Mouse (Mus musculus) kidney, postnatal 0 days (tissue): Measurements from ENCODE around the gene Limch1. TPM values are rescaled to one million over a fixed set of nuclear protein-coding genes. Genes with fewer than 3 reads are reported as not detected.

Experiments
- ATAC-seq: fragments of 200-750 bp; cut with Nextera tagmentation; replicated peaks from 2 replicates; pipeline ENCODE4 v1.8.0; 2017; ENCODE audit warnings: low read depth, moderate number of reproducible peaks, moderate TSS enrichment, moderate library complexity; ENCODE audit not compliant: low FRiP score
- DNase-seq: peaks from one replicate; pipeline ENCODE4 v3.0.0-alpha.2; 2016; ENCODE audit warnings: low spot score
- H3K27ac ChIP-seq: fragments of 300-500 bp; sonication (generic); 2 replicates; pipeline ENCODE4 v1.5.1; 2014; ENCODE audit warnings: mild to moderate bottlenecking
- H3K27me3 ChIP-seq: fragments of 300-500 bp; sonication (generic); 2 replicates; pipeline ENCODE4 v1.6.1; 2014; ENCODE audit warnings: low read length, mixed read lengths; ENCODE audit not compliant: insufficient read depth
- H3K36me3 ChIP-seq: fragments of 300-500 bp; sonication (generic); 2 replicates; pipeline ENCODE4 v1.6.1; 2014; ENCODE audit warnings: low read length, mixed read lengths; ENCODE audit not compliant: insufficient read depth
- H3K4me1 ChIP-seq: fragments of 300-500 bp; sonication (generic); replicated peaks from 2 replicates; pipeline ENCODE4 v1.6.1; 2014; ENCODE audit warnings: antibody characterized with exemption, low read length, mixed read lengths; ENCODE audit not compliant: insufficient read depth
- H3K4me2 ChIP-seq: fragments of 300-500 bp; sonication (generic); 2 replicates; pipeline ENCODE4 v1.6.1; 2014; ENCODE audit warnings: mild to moderate bottlenecking, low read length, moderate library complexity, mixed read lengths
- H3K4me3 ChIP-seq: fragments of 300-500 bp; sonication (generic); replicated peaks from 2 replicates; pipeline ENCODE4 v1.5.1; 2014; ENCODE audit warnings: low read depth, low read length
- H3K9ac ChIP-seq: fragments of 300-500 bp; sonication (generic); 2 replicates; pipeline ENCODE4 v1.6.1; 2014; ENCODE audit warnings: low read depth, low read length
- H3K9me3 ChIP-seq: fragments of 300-500 bp; sonication (generic); replicated peaks from 2 replicates; pipeline ENCODE4 v1.6.1; 2016; ENCODE audit warnings: low read length, inconsistent platforms, mixed read lengths
- CTCF ChIP-seq: IDR thresholded peaks from 2 replicates; pipeline ENCODE4 v1.5.1; 2016; ENCODE audit warnings: antibody characterized with exemption, low read depth, mild to moderate bottlenecking, moderate library complexity
- WGBS: fragments of 180-500 bp; shearing (Covaris S2); extraction: QIAGEN DNeasy Blood & Tissue Kit; methylation state at CpG from one replicate; pipeline ENCODE4 v1.1.7; 2014; 5-methylcytosine and 5-hydroxymethylcytosine counted together
- polyA plus RNA-seq: library from polyadenylated mRNA; unstranded; fragments of >200 nt; fragmentation: Nextera tagmentation; extraction: Ambion mirVana; gene quantifications from 2 replicates; pipeline ENCODE4 v1.2.1, GENCODE M21; 2015

The Limch1 gene
- polyA plus RNA-seq, 1 experiment from 2014 or later: 34.1 TPM

GRCm38 (mm10) chr5:66710445-66711019, 35.1 kb upstream of the Limch1 start:
- Histone ChIP-seq H3K27ac (no peak overlapping the region), H3K4me3 (no peak overlapping the region), H3K36me3 (no peaks in the 10 kb centered on the region), H3K4me2 (no peak overlapping the region), H3K9me3 (no peaks in the 10 kb centered on the region), H3K27me3 (no peaks in the 10 kb centered on the region), H3K9ac (no peak overlapping the region), H3K4me1 (no peaks in the 10 kb centered on the region)
- DNase-seq (peak; percentile 78), ATAC-seq (no peak)
- WGBS: 11% methylated on average over 4 of the region's 4 CpGs
- peak; percentile 73 for TF ChIP-seq CTCF

GRCm38 (mm10) chr5:66712801-66713200, 32.8 kb upstream of the Limch1 start:
- H3K4me2 ChIP-seq: no peak overlapping the region
- ATAC-seq (no peak), DNase-seq (no peak)
- no peak overlapping the region for H3K4me3 ChIP-seq
- H3K9me3 ChIP-seq: no peaks in the 10 kb centered on the region
- no peak for TF ChIP-seq CTCF
- H3K27me3 ChIP-seq: no peaks in the 10 kb centered on the region
- H3K27ac ChIP-seq: no peak overlapping the region
- no peak overlapping the region for H3K9ac ChIP-seq
- 62% methylated on average over 6 of the region's 6 CpGs for WGBS
- no peaks in the 10 kb centered on the region for H3K4me1 ChIP-seq
- H3K36me3 ChIP-seq: no peaks in the 10 kb centered on the region

GRCm38 (mm10) chr5:66715498-66715931, 30.1 kb upstream of the Limch1 start:
- ATAC-seq: no peak
- no peak for DNase-seq

GRCm38 (mm10) chr5:66717931-66718330, 27.7 kb upstream of the Limch1 start:
- Histone ChIP-seq H3K36me3 (no peaks in the 10 kb centered on the region), H3K9ac (no peak overlapping the region), H3K27me3 (no peaks in the 10 kb centered on the region), H3K4me1 (no peaks in the 10 kb centered on the region), H3K4me3 (no peak overlapping the region), H3K4me2 (no peak overlapping the region), H3K9me3 (no peaks in the 10 kb centered on the region), H3K27ac (no peak overlapping the region)
- 0 out of 2 replicates have a peak, but pooled peaks have one; percentile 20 for TF ChIP-seq CTCF
- ATAC-seq (no peak), DNase-seq (no peak)
- 59% methylated on average over 4 of the region's 4 CpGs for WGBS

More at GRCm38 (mm10) chr5:66715498-66715931, 30.1 kb upstream of the Limch1 start:
- Histone ChIP-seq H3K4me1 (no peaks in the 10 kb centered on the region), H3K4me3 (no peak overlapping the region), H3K9me3 (no peaks in the 10 kb centered on the region), H3K4me2 (no peak overlapping the region), H3K27ac (no peak overlapping the region), H3K27me3 (no peaks in the 10 kb centered on the region), H3K9ac (no peak overlapping the region), H3K36me3 (no peaks in the 10 kb centered on the region)
- 66% methylated on average over 4 of the region's 4 CpGs for WGBS
- no peak for TF ChIP-seq CTCF

- 60% methylated on average over 3 of the region's 3 CpGs for WGBS
- Histone ChIP-seq H3K4me2 (no peak overlapping the region), H3K27me3 (no peaks in the 10 kb centered on the region), H3K27ac (no peak overlapping the region), H3K9me3 (no peaks in the 10 kb centered on the region), H3K4me1 (no peaks in the 10 kb centered on the region), H3K9ac (no peak overlapping the region), H3K4me3 (no peak overlapping the region), H3K36me3 (no peaks in the 10 kb centered on the region)
- no peak for ATAC-seq
- DNase-seq: no peak
- no peak for TF ChIP-seq CTCF
Observed at GRCm38 (mm10) chr5:66718413-66718812, 27.2 kb upstream of the Limch1 start.

GRCm38 (mm10) chr5:66718880-66719279, 26.7 kb upstream of the Limch1 start:
- no peaks in the 10 kb centered on the region for H3K36me3 ChIP-seq

GRCm38 (mm10) chr5:66720921-66721320, 24.7 kb upstream of the Limch1 start:
- ATAC-seq: no peak
- no peak for DNase-seq
- Histone ChIP-seq H3K4me2 (no peak overlapping the region), H3K4me3 (no peak overlapping the region), H3K27me3 (no peaks in the 10 kb centered on the region), H3K36me3 (no peaks in the 10 kb centered on the region), H3K27ac (no peak overlapping the region), H3K9ac (no peak overlapping the region), H3K9me3 (no peaks in the 10 kb centered on the region), H3K4me1 (no peaks in the 10 kb centered on the region)
- 40% methylated on average over 5 of the region's 5 CpGs for WGBS
- TF ChIP-seq CTCF: no peak

More at GRCm38 (mm10) chr5:66718880-66719279, 26.7 kb upstream of the Limch1 start:
- no peak overlapping the region for H3K27ac ChIP-seq
- no peak for ATAC-seq
- H3K4me3 ChIP-seq: no peak overlapping the region
- H3K9ac ChIP-seq: no peak overlapping the region
- no peaks in the 10 kb centered on the region for H3K27me3 ChIP-seq
- H3K4me1 ChIP-seq: no peaks in the 10 kb centered on the region
- no peak overlapping the region for H3K4me2 ChIP-seq
- TF ChIP-seq CTCF: no peak
- DNase-seq: no peak
- H3K9me3 ChIP-seq: no peaks in the 10 kb centered on the region
- 69% methylated on average over 7 of the region's 7 CpGs for WGBS
